Mouse (Mus musculus) hindbrain, embryonic 14.5 days (tissue): ENCODE results near the gene Ralgds. TPM values are rescaled to one million over a fixed set of nuclear protein-coding genes. Genes with fewer than 3 reads are reported as not detected.

Experiments
- ATAC-seq: fragments of 200-750 bp; cut with Nextera tagmentation; 2 replicates; pipeline ENCODE4 v1.8.0; 2017; ENCODE audit warnings: moderate number of reproducible peaks, mild to moderate bottlenecking, moderate TSS enrichment, moderate library complexity; ENCODE audit not compliant: low FRiP score
- DNase-seq: peaks from one replicate; pipeline ENCODE4 v3.0.0-alpha.2; 2015; ENCODE audit warnings: low spot score
- H3K27ac ChIP-seq: fragments of 300-500 bp; sonication (generic); 2 replicates; pipeline ENCODE4 v1.5.1; 2014; ENCODE audit warnings: mild to moderate bottlenecking, moderate library complexity
- H3K27me3 ChIP-seq: fragments of 300-500 bp; sonication (generic); 2 replicates; pipeline ENCODE4 v1.6.1; 2014; ENCODE audit warnings: mild to moderate bottlenecking, low read length, mixed read lengths; ENCODE audit not compliant: control insufficient read depth, insufficient read depth
- H3K36me3 ChIP-seq: fragments of 300-500 bp; sonication (generic); replicated peaks from 2 replicates; pipeline ENCODE4 v1.6.1; 2014; ENCODE audit not compliant: control insufficient read depth, insufficient read depth
- H3K4me1 ChIP-seq: fragments of 300-500 bp; sonication (generic); replicated peaks from 2 replicates; pipeline ENCODE4 v1.6.1; 2014; ENCODE audit warnings: antibody characterized with exemption, low read length, mixed read lengths; ENCODE audit not compliant: control insufficient read depth, insufficient read depth
- H3K4me2 ChIP-seq: fragments of 300-500 bp; sonication (generic); replicated peaks from 2 replicates; pipeline ENCODE4 v1.6.1; 2014; ENCODE audit warnings: mild to moderate bottlenecking, moderate library complexity
- H3K4me3 ChIP-seq: fragments of 300-500 bp; sonication (generic); replicated peaks from 2 replicates; pipeline ENCODE4 v1.5.1; 2014; ENCODE audit warnings: mild to moderate bottlenecking, low read length
- H3K9ac ChIP-seq: fragments of 300-500 bp; sonication (generic); 2 replicates; pipeline ENCODE4 v1.6.1; 2014
- H3K9me3 ChIP-seq: fragments of 300-500 bp; sonication (generic); 2 replicates; pipeline ENCODE4 v1.6.1; 2016; ENCODE audit warnings: low read length; ENCODE audit not compliant: control insufficient read depth
- WGBS: fragments of 180-500 bp; shearing (Covaris S2); extraction: QIAGEN DNeasy Blood & Tissue Kit; methylation state at CpG from one replicate; pipeline ENCODE4 v1.1.7; 2014; 5-methylcytosine and 5-hydroxymethylcytosine counted together
- polyA plus RNA-seq: library from polyadenylated mRNA; unstranded; fragments of >200 nt; fragmentation: Nextera tagmentation; extraction: Ambion mirVana; gene quantifications from 2 replicates; pipeline ENCODE4 v1.2.1, GENCODE M21; 2014

Gene Ralgds
- polyA plus RNA-seq, 1 experiment from 2014 or later = 92.9 TPM

- Histone ChIP-seq H3K4me3 (no peak overlapping the region), H3K27me3 (no peaks in the 10 kb centered on the region), H3K27ac (no peak overlapping the region), H3K4me1 (peaks cover 57% of the 10 kb centered on the region), H3K9ac (no peak overlapping the region), H3K4me2 (no peak overlapping the region), H3K36me3 (0 out of 2 replicates have a peak, but pooled peaks cover under 1% of the 10 kb centered on the region), H3K9me3 (no peaks in the 10 kb centered on the region)
- no peak for DNase-seq
- ATAC-seq = no peak
- 82% methylated on average over 20 of the region's 20 CpGs for WGBS
Measured at GRCm38 (mm10) chr2:28527436-28528353, 14.8 kb downstream of the Ralgds start.

DNA sequence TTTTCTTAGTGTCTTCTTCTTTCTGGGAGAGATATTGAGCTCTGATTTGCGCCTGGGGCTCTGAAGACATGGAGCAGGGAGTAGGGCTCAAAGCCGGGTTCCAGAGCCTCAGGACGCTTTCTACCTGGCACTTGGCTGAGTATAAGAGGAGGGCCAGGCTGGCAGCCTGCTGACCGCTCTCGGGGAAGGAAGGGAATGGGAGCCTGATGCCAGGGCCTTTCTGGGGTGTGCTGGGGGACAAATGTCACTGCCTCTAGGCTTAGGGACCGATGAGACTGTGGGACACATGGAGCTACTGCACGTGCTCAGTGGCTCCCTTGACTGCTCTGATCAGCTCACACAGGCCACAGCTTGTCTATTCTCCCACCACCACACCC lies 15.4 kb downstream of the Ralgds start:
- no peaks in the 10 kb centered on the region for H3K36me3 ChIP-seq
- 80% methylated on average over 7 of the region's 7 CpGs for WGBS
- no peak for DNase-seq
- no peaks in the 10 kb centered on the region for H3K27me3 ChIP-seq
- no peak overlapping the region for H3K4me3 ChIP-seq
- no peak overlapping the region for H3K9ac ChIP-seq
- H3K9me3 ChIP-seq = no peaks in the 10 kb centered on the region
- no peak overlapping the region for H3K4me2 ChIP-seq
- peaks cover 61% of the 10 kb centered on the region for H3K4me1 ChIP-seq
- ATAC-seq = no peak
- H3K27ac ChIP-seq = no peak overlapping the region

DNA sequence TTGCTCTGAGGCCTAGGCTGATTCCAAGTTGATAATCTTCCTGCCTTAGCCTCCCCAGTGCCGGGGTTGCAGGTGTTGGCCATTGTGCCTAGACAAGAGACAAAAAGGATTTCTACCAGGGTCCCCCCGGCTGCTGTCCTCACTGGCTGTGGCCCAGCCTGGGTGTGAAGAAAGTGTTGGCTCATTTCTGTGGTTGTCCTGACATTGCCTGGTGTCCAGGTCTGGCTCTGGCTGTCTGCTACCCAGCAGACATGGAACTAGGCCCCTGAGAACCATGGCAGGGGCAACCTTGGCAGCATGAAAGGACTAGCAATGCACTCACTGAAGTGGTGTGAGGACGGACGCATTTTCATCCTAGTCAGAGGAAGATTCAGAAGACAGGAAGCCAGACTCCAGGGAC lies 16.9 kb downstream of the Ralgds start:
- Histone ChIP-seq H3K4me2 (no peak overlapping the region), H3K9me3 (no peaks in the 10 kb centered on the region), H3K36me3 (no peaks in the 10 kb centered on the region), H3K4me3 (no peak overlapping the region), H3K27ac (no peak overlapping the region), H3K9ac (no peak overlapping the region; the same call in 1 of the 2 replicates), H3K27me3 (no peaks in the 10 kb centered on the region), H3K4me1 (peaks cover 71% of the 10 kb centered on the region)
- WGBS = 73% methylated on average over 4 of the region's 4 CpGs
- no peak for ATAC-seq
- DNase-seq = no peak

GRCm38 (mm10) chr2:28530311-28530710 lies 17.4 kb downstream of the Ralgds start:
- WGBS = 61% methylated on average over 7 of the region's 7 CpGs
- no peaks in the 10 kb centered on the region for H3K27me3 ChIP-seq
- no peak overlapping the region for H3K27ac ChIP-seq
- no peaks in the 10 kb centered on the region for H3K36me3 ChIP-seq
- ATAC-seq (no peak), DNase-seq (no peak)
- peaks cover 71% of the 10 kb centered on the region for H3K4me1 ChIP-seq
- no peak overlapping the region for H3K4me2 ChIP-seq
- H3K4me3 ChIP-seq = no peak overlapping the region
- H3K9me3 ChIP-seq = no peaks in the 10 kb centered on the region
- H3K9ac ChIP-seq = no peak overlapping the region

GRCm38 (mm10) chr2:28532938-28533771 lies 20.2 kb downstream of the Ralgds start:
- Histone ChIP-seq H3K4me3 (peak overlapping the region; percentile 50), H3K27me3 (no peaks in the 10 kb centered on the region), H3K9me3 (no peaks in the 10 kb centered on the region), H3K4me2 (peak overlapping the region; percentile 84), H3K9ac (peak overlapping the region; percentile 78), H3K36me3 (no peaks in the 10 kb centered on the region), H3K4me1 (peaks cover 85% of the 10 kb centered on the region), H3K27ac (peak overlapping the region; percentile 88)
- 3% methylated on average over 49 of the region's 49 CpGs for WGBS
- ATAC-seq = peak; percentile 91
- DNase-seq = peak; percentile 82

DNA sequence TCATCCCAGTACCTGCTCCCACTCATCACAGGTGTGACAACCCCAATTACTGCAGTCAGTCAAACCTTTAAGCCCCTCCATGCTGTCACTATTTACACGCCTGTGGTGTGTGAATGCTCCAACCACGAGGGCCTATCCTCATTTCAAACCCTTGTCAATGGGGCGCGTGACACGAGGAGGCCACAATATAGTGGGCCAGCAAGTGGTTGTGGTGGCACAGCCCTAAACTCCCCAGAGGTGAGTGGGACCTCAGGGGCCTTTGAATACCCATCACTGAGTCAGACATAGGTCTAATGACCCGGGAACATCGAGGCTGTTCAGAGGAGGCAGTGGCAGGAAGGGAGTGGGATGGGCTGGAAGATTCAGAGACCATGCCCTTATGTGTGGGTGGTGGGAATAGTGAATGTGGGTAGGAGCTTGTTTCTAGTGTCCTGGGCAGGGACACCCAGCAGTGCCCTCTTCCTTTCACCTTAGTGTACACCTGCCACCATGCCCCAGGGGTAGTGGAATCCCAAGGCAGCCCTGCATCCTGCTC lies 21.0 kb downstream of the Ralgds start:
- Histone ChIP-seq H3K9me3 (no peaks in the 10 kb centered on the region), H3K27ac (peak overlapping the region; percentile 88), H3K9ac (peak overlapping the region; percentile 78), H3K4me3 (peak overlapping the region; percentile 50), H3K4me2 (peak overlapping the region; percentile 84), H3K4me1 (peaks cover 89% of the 10 kb centered on the region), H3K36me3 (no peaks in the 10 kb centered on the region), H3K27me3 (no peaks in the 10 kb centered on the region)
- ATAC-seq (no peak), DNase-seq (no peak)
- 49% methylated on average over 7 of the region's 7 CpGs for WGBS

DNA sequence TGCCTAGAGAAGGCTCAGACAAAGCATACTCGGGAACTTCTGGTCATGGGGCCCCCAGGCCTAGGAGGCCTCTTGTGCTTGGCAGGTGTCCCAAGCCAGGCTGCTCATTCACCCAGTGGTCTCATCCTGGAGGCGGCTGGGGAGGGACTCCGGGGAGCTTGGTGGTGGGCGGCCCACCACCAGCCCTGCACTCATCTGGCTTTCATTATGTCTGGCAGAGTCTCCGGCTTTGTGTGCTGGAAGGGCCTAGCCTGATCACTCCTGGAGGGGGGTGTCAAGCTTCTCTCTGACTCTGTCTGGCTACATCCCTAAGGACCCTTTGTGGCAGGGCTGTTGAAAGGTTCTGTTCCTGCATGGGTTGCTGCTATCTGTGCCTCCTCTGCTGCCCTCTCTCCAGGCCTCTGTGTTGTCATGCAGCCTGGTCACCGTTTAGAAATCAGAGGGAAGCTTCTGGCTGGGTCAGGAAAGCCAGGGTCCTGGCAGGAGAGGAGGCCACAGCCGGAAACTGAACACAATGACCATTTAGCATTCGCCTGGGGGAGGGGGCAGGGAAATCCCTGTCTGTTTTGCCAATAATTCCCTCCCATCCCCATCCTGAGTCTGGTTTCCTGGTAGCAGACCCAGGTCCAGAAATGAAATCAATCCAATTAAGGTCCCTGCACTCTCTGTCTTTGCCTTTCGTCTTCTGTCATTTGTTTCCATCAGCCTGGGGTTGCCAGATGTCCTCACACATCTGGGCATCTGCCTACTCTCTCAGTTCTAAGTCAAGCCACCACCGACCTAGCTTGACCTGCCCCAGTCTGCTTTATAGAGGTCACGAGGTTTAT lies 21.7 kb downstream of the Ralgds start:
- WGBS = 25% methylated on average over 11 of the region's 11 CpGs
- Histone ChIP-seq H3K9me3 (no peaks in the 10 kb centered on the region), H3K4me2 (peak overlapping the region; percentile 84), H3K27ac (peak overlapping the region; percentile 88), H3K36me3 (no peaks in the 10 kb centered on the region), H3K9ac (peak overlapping the region; percentile 78), H3K4me1 (peaks cover 89% of the 10 kb centered on the region), H3K4me3 (peak overlapping the region; percentile 50), H3K27me3 (no peaks in the 10 kb centered on the region)
- no peak for DNase-seq
- peak; percentile 28; the same call in 1 of the 2 replicates for ATAC-seq

- DNase-seq (no peak), ATAC-seq (no peak)
- Histone ChIP-seq H3K36me3 (no peaks in the 10 kb centered on the region), H3K4me2 (peak overlapping the region; percentile 84), H3K27me3 (no peaks in the 10 kb centered on the region), H3K9ac (peak overlapping the region; percentile 78), H3K9me3 (no peaks in the 10 kb centered on the region), H3K27ac (peak overlapping the region; percentile 88), H3K4me1 (peaks cover 90% of the 10 kb centered on the region), H3K4me3 (peak overlapping the region; percentile 50; the same call in 1 of the 2 replicates)
- WGBS = 18% methylated on average over 4 of the region's 4 CpGs
Measured at GRCm38 (mm10) chr2:28535263-28535540, 22.3 kb downstream of the Ralgds start.
